Mouse (Mus musculus) erythroblast, embryonic 14.5 days (primary cell): ENCODE results near the gene Kcnt2.

Source experiments
- GATA1 ChIP-seq: IDR thresholded peaks from 2 replicates; pipeline ENCODE4 v1.6.1; 2012; ENCODE audit warnings: low read length, inconsistent platforms, mixed read lengths
- TAL1 ChIP-seq: IDR thresholded peaks from 3 replicates; pipeline ENCODE4 v1.6.1; 2012; ENCODE audit warnings: low read length, inconsistent platforms, mixed read lengths

- TF ChIP-seq TAL1 (no peak), GATA1 (no peak)
These were observed 92.5 kb downstream of the Kcnt2 start for GRCm38 (mm10) chr1:140338417-140338816.
